In genomic region chr8:81812051-81812751, GRCm38 (mm10) we compare ENCODE assay signal across 8 mouse cellular contexts.
DNase-seq lines count a peak whose midpoint lies in the region; ATAC-seq lines count a peak whose summit lies in the region.

No protein-coding gene starts in this region.

- H3K9ac ChIP-seq in neural tube, embryonic 13.5 days: no peak overlapping the region

- H3K27ac ChIP-seq in neural tube, embryonic 13.5 days (replicated peaks): no peak overlapping the region

- peak; percentile 23 to 29 for DNase-seq in cerebellum, postnatal 10 days
- DNase-seq in heart, postnatal 10 days: peak; percentile 41
- peak; percentile 35 for DNase-seq in kidney, postnatal 14 days
- no peak for DNase-seq in urinary bladder, postnatal 10 days (ENCODE audit: low spot score)
- no peak for DNase-seq in ovary, postnatal 10 days (ENCODE audit: low spot score)

- H3K9me3 ChIP-seq in megakaryocyte, embryonic 14.5 days: no peaks in the 10 kb centered on the region
- H3K9me3 ChIP-seq in neural tube, embryonic 13.5 days: no peaks in the 10 kb centered on the region

- no peak overlapping the region for H3K4me2 ChIP-seq in neural tube, embryonic 13.5 days

- H3K36me3 ChIP-seq in megakaryocyte, embryonic 14.5 days (replicated peaks; ENCODE audit: low read length): peaks cover 12% of the 10 kb centered on the region
- no peaks in the 10 kb centered on the region for H3K36me3 ChIP-seq in neural tube, embryonic 13.5 days

- H3K4me1 ChIP-seq in megakaryocyte, embryonic 14.5 days: peaks cover 72% of the 10 kb centered on the region
- H3K4me1 ChIP-seq in neural tube, embryonic 13.5 days (replicated peaks): peaks cover 6% of the 10 kb centered on the region

- peak overlapping the region; percentile 38 for H3K4me3 ChIP-seq in megakaryocyte, embryonic 14.5 days (replicated peaks)
- no peak overlapping the region for H3K4me3 ChIP-seq in neural tube, embryonic 13.5 days

- no peak for ATAC-seq in megakaryocyte, adult 5-6 weeks (ENCODE audit: poor library complexity, severe bottlenecking)
- ATAC-seq in neural tube, embryonic 13.5 days (ENCODE audit: low read depth): peak; percentile 71

- intact Hi-C loops in heart, postnatal 10 days (cut with DNase I): loop anchor here (2.0 kb wide), 1 partner anchor 463 kb away; no protein-coding TSS in a partner anchor

- no peaks in the 10 kb centered on the region for H3K27me3 ChIP-seq in megakaryocyte, embryonic 14.5 days (replicated peaks)
- H3K27me3 ChIP-seq in neural tube, embryonic 13.5 days: peaks cover 6% of the 10 kb centered on the region; the same call in 1 of the 2 replicates

- WGBS in neural tube, embryonic 13.5 days: 3% methylated on average over 3 of the region's 3 CpGs

Comparison
In these comparisons a context has a peak if more than half of its experiments do, and no peak if none do; other contexts are left out.
1. DNase-seq: peak in cerebellum, postnatal 10 days (2 of 2), heart, postnatal 10 days (2 of 2) and kidney, postnatal 14 days (single experiment); none in urinary bladder, postnatal 10 days (single experiment) and ovary, postnatal 10 days (single experiment).